Comparison of ENCODE assay signal across 11 mouse cellular contexts in genomic region chr14:25593876-25594275, GRCm38 (mm10).
DNase-seq lines count a peak whose midpoint lies in the region; ATAC-seq lines count a peak whose summit lies in the region.
"Had no signal": no experiment of that assay in that cellular context is flagged by ENCODE, and none has a peak within 500 bp of the region (broad histone marks: within the 10 kb centered on the region; RNA-seq: fewer than 3 reads in every experiment).

No protein-coding gene starts in this region.

- H3K9ac ChIP-seq in limb, embryonic 12.5 days (replicated peaks): no peak overlapping the region; the same call in 1 of the 2 replicates

- DNase-seq in embryo, embryonic 9.5 days (ENCODE audit: extremely low spot score): peak; percentile 6
- no peak for DNase-seq in embryo, embryonic 11 days
- DNase-seq in thymus, postnatal 4 days: peak; percentile 43
- no peak for DNase-seq in thymus, adult 18-20 months
- DNase-seq in adrenal gland, adult 18-20 months (ENCODE audit: low spot score in 2 of 2): no peak
- no peak for DNase-seq in urinary bladder, postnatal 14 days (ENCODE audit: low spot score)
- DNase-seq in left cerebral cortex, adult 11 months (ENCODE audit: low spot score): no peak
- DNase-seq: cerebellum, postnatal 10 days; heart, postnatal 14 days; lung, postnatal 4 days had no signal

- WGBS in limb, embryonic 12.5 days: 58% methylated on average over 8 of the region's 8 CpGs

- no peak overlapping the region for H3K4me3 ChIP-seq in limb, embryonic 12.5 days (replicated peaks)

- H3K27me3 ChIP-seq in limb, embryonic 12.5 days: no peaks in the 10 kb centered on the region

- ATAC-seq in limb, embryonic 12.5 days (ENCODE audit: insufficient number of reproducible peaks, insufficient read depth, low FRiP score, low TSS enrichment, low read depth): no peak

- H3K4me2 ChIP-seq in limb, embryonic 12.5 days: no peak overlapping the region

- H3K9me3 ChIP-seq in limb, embryonic 12.5 days: no peaks in the 10 kb centered on the region

- peaks cover 45% of the 10 kb centered on the region for H3K4me1 ChIP-seq in limb, embryonic 12.5 days (replicated peaks)

- H3K36me3 ChIP-seq in limb, embryonic 12.5 days: peaks cover 93% of the 10 kb centered on the region

- peak overlapping the region; percentile 51 for H3K27ac ChIP-seq in limb, embryonic 12.5 days

Comparison
In these comparisons a context has a peak if more than half of its experiments do, and no peak if none do; other contexts are left out.
1. DNase-seq: peak in embryo, embryonic 9.5 days (single experiment) and thymus, postnatal 4 days (single experiment); none in embryo, embryonic 11 days (single experiment), thymus, adult 18-20 months (0 of 2), adrenal gland, adult 18-20 months (0 of 2), urinary bladder, postnatal 14 days (single experiment) and left cerebral cortex, adult 11 months (single experiment).